Mouse (Mus musculus) forebrain, postnatal 0 days (tissue): Measurements from ENCODE around the gene Erc2. TPM values are rescaled to one million over a fixed set of nuclear protein-coding genes. Genes with fewer than 3 reads are reported as not detected.

Experiments used
- ATAC-seq: fragments of 200-750 bp; cut with Nextera tagmentation; 2 replicates; pipeline ENCODE4 v1.8.0; 2017; ENCODE audit warnings: mild to moderate bottlenecking, moderate library complexity
- DNase-seq: peaks from one replicate; pipeline ENCODE4 v3.0.0-alpha.2; 2015
- H3K27ac ChIP-seq: fragments of 300-500 bp; sonication (generic); 2 replicates; pipeline ENCODE4 v1.5.1; 2014; ENCODE audit warnings: low read depth, mild to moderate bottlenecking, antibody characterized with exemption, low read length, moderate library complexity, mixed read lengths
- H3K27me3 ChIP-seq: fragments of 300-500 bp; sonication (generic); 2 replicates; pipeline ENCODE4 v1.6.1; 2014; ENCODE audit warnings: mild to moderate bottlenecking, low read length, mixed read lengths; ENCODE audit not compliant: insufficient read depth
- H3K36me3 ChIP-seq: fragments of 300-500 bp; sonication (generic); 2 replicates; pipeline ENCODE4 v1.6.1; 2014; ENCODE audit warnings: mild to moderate bottlenecking, moderate library complexity; ENCODE audit not compliant: insufficient read depth
- H3K4me1 ChIP-seq: fragments of 300-500 bp; sonication (generic); 2 replicates; pipeline ENCODE4 v1.6.1; 2014; ENCODE audit warnings: antibody characterized with exemption; ENCODE audit not compliant: insufficient read depth
- H3K4me2 ChIP-seq: fragments of 300-500 bp; sonication (generic); 2 replicates; pipeline ENCODE4 v1.6.1; 2014; ENCODE audit warnings: low read depth, mild to moderate bottlenecking, moderate library complexity
- H3K4me3 ChIP-seq: fragments of 300-500 bp; sonication (generic); 2 replicates; pipeline ENCODE4 v1.5.1; 2014; ENCODE audit warnings: low read depth, low read length, mixed read lengths
- H3K9ac ChIP-seq: fragments of 300-500 bp; sonication (generic); 2 replicates; pipeline ENCODE4 v1.6.1; 2014; ENCODE audit warnings: mild to moderate bottlenecking
- H3K9me3 ChIP-seq: fragments of 300-500 bp; sonication (generic); 2 replicates; pipeline ENCODE4 v1.6.1; 2016; ENCODE audit warnings: low read length
- CTCF ChIP-seq: sonication (generic); IDR thresholded peaks from 2 replicates; pipeline ENCODE4 v1.5.1; 2016; ENCODE audit warnings: antibody characterized with exemption, control low read depth, low read depth
- WGBS: fragments of 180-500 bp; shearing (Covaris S2); extraction: QIAGEN DNeasy Blood & Tissue Kit; methylation state at CpG from one replicate; pipeline ENCODE4 v1.1.7; 2014; 5-methylcytosine and 5-hydroxymethylcytosine counted together
- polyA plus RNA-seq: library from polyadenylated mRNA; unstranded; fragments of >200 nt; fragmentation: Nextera tagmentation; extraction: Ambion mirVana; gene quantifications from 2 replicates; pipeline ENCODE4 v1.2.1, GENCODE M21; 2015
- total RNA-seq: library from RNA; depleted of rRNA; stranded (reverse); fragments of >200 nt; gene quantifications from 2 replicates; pipeline ENCODE4 v1.2.3, GENCODE M21; 2014

Erc2 gene
- total and polyA plus RNA-seq, 2 experiments from 2014 or later = 106 to 117 TPM

GRCm38 (mm10) chr14:27674561-27674960, 52.3 kb downstream of the Erc2 start:
- Histone ChIP-seq H3K27me3 (no peaks in the 10 kb centered on the region), H3K4me1 (no peaks in the 10 kb centered on the region), H3K36me3 (no peaks in the 10 kb centered on the region), H3K27ac (no peak overlapping the region), H3K4me3 (no peak overlapping the region), H3K9me3 (no peaks in the 10 kb centered on the region), H3K4me2 (no peak overlapping the region), H3K9ac (no peak overlapping the region)
- WGBS = 87% methylated on average over 10 of the region's 10 CpGs
- no peak for TF ChIP-seq CTCF
- no peak for DNase-seq
- no peak for ATAC-seq

GRCm38 (mm10) chr14:27675071-27675470, 52.8 kb downstream of the Erc2 start:
- Histone ChIP-seq H3K4me2 (no peak overlapping the region), H3K9me3 (no peaks in the 10 kb centered on the region), H3K4me1 (no peaks in the 10 kb centered on the region), H3K27me3 (no peaks in the 10 kb centered on the region), H3K36me3 (no peaks in the 10 kb centered on the region), H3K9ac (no peak overlapping the region), H3K4me3 (no peak overlapping the region), H3K27ac (no peak overlapping the region)
- no peak for DNase-seq
- ATAC-seq = no peak
- TF ChIP-seq CTCF = no peak
- WGBS = 90% methylated on average over 6 of the region's 6 CpGs

- no peak for DNase-seq
- 83% methylated on average over 3 of the region's 3 CpGs for WGBS
- TF ChIP-seq CTCF = no peak
- Histone ChIP-seq H3K9ac (no peak overlapping the region), H3K4me2 (no peak overlapping the region), H3K4me1 (no peaks in the 10 kb centered on the region), H3K36me3 (no peaks in the 10 kb centered on the region), H3K27me3 (no peaks in the 10 kb centered on the region), H3K9me3 (no peaks in the 10 kb centered on the region), H3K27ac (no peak overlapping the region), H3K4me3 (no peak overlapping the region)
- no peak for ATAC-seq
Measured at GRCm38 (mm10) chr14:27682368-27683052, 60.3 kb downstream of the Erc2 start.

- DNase-seq (peak; percentile 47), ATAC-seq (peak; percentile 51)
- no peaks in the 10 kb centered on the region for H3K27me3 ChIP-seq
- no peak for TF ChIP-seq CTCF
- H3K4me2 ChIP-seq = no peak overlapping the region
- peaks cover 5% of the 10 kb centered on the region; the same call in 1 of the 2 replicates for H3K4me1 ChIP-seq
- H3K4me3 ChIP-seq = no peak overlapping the region
- WGBS = 54% methylated on average over 7 of the region's 7 CpGs
- no peaks in the 10 kb centered on the region for H3K36me3 ChIP-seq
- no peak overlapping the region for H3K9ac ChIP-seq
- no peaks in the 10 kb centered on the region for H3K9me3 ChIP-seq
- no peak overlapping the region for H3K27ac ChIP-seq
Measured at GRCm38 (mm10) chr14:27695781-27696180, 73.6 kb downstream of the Erc2 start.

- DNase-seq (no peak), ATAC-seq (no peak)
- 75% methylated on average over 7 of the region's 7 CpGs for WGBS
- no peak overlapping the region for H3K4me2 ChIP-seq
- no peak overlapping the region for H3K4me3 ChIP-seq
- H3K4me1 ChIP-seq = 0 out of 2 replicates have a peak, but pooled peaks cover 3% of the 10 kb centered on the region
- no peaks in the 10 kb centered on the region for H3K36me3 ChIP-seq
- H3K9ac ChIP-seq = no peak overlapping the region
- no peaks in the 10 kb centered on the region for H3K27me3 ChIP-seq
- no peaks in the 10 kb centered on the region for H3K9me3 ChIP-seq
- no peak overlapping the region for H3K27ac ChIP-seq
- TF ChIP-seq CTCF = no peak
Measured at GRCm38 (mm10) chr14:27717364-27717763, 95.1 kb downstream of the Erc2 start.

GRCm38 (mm10) chr14:27719601-27720000, 97.4 kb downstream of the Erc2 start:
- no peaks in the 10 kb centered on the region for H3K9me3 ChIP-seq
- H3K27ac ChIP-seq = no peak overlapping the region
- H3K4me2 ChIP-seq = no peak overlapping the region
- DNase-seq (no peak), ATAC-seq (no peak)
- no peaks in the 10 kb centered on the region for H3K36me3 ChIP-seq
- 89% methylated on average over 4 of the region's 4 CpGs for WGBS
- TF ChIP-seq CTCF = no peak
- no peaks in the 10 kb centered on the region for H3K27me3 ChIP-seq
- no peak overlapping the region for H3K4me3 ChIP-seq
- H3K4me1 ChIP-seq = no peaks in the 10 kb centered on the region
- no peak overlapping the region for H3K9ac ChIP-seq

GRCm38 (mm10) chr14:27720944-27721343, 98.7 kb downstream of the Erc2 start:
- no peak for DNase-seq
- Histone ChIP-seq H3K4me3 (no peak overlapping the region), H3K27me3 (no peaks in the 10 kb centered on the region), H3K4me1 (no peaks in the 10 kb centered on the region), H3K9me3 (no peaks in the 10 kb centered on the region), H3K9ac (no peak overlapping the region), H3K36me3 (no peaks in the 10 kb centered on the region), H3K27ac (no peak overlapping the region), H3K4me2 (no peak overlapping the region)
- WGBS = 98% methylated on average over 3 of the region's 3 CpGs
- ATAC-seq = no peak
- TF ChIP-seq CTCF = no peak
